Mouse (Mus musculus): Measurements from ENCODE around the gene Skint2. TPM values are rescaled to one million over a fixed set of nuclear protein-coding genes. Genes with fewer than 3 reads are reported as not detected.

The Skint2 gene
- polyA plus RNA-seq (2015; fragmentation: Nextera tagmentation; extraction: Ambion mirVana) = not detected in 2 replicates

DNA sequence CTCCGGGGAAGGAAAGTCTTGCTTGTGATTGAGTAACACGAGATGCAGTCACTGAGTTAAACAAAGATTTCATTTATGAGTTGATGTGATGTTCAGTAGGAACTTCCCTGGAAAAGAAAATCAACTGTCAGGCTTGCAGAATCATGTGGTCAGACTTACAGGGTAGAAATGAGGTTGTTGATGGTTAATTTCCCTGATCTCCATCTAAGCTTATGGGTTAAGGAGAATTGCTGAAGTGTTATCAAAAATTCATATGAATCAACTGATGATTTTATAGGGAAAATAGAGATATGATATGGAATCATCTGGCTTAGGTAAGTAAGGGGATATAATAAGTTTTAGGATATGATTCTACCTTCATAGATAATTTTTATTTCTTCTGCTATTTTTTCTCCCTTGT, at the start of gene Skint2:
Gene Skint2, plus strand, starts transcription at position 301 of the 400 bp plus-strand sequence.
- H3K9ac ChIP-seq (replicated peaks) = no peak within 1 kb of the TSS
- no peak for DNase-seq
- no peaks in the 10 kb centered on the region for H3K27me3 ChIP-seq (ENCODE audit: insufficient read depth, low read length)

More for the DNA sequence above, at the start of gene Skint2:
- no peak for TF ChIP-seq EP300 (IDR thresholded peaks at IDR 0.05; ENCODE audit: low read depth)
- no peak for TF ChIP-seq CTCF (IDR thresholded peaks at IDR 0.05; ENCODE audit: low read depth)
- Histone ChIP-seq H3K27ac (ENCODE audit: low read depth) (no peak within 1 kb of the TSS), H3K36me3 (replicated peaks; ENCODE audit: insufficient read depth, low read length) (no peaks in the 10 kb centered on the region), H3K4me2 (ENCODE audit: low read depth, low read length) (no peak within 1 kb of the TSS), H3K4me3 (ENCODE audit: low read depth, low read length) (no peak within 1 kb of the TSS), H3K4me1 (ENCODE audit: insufficient read depth) (no peaks in the 10 kb centered on the region), H3K9me3 (ENCODE audit: low read length) (no peaks in the 10 kb centered on the region)
- WGBS (ENCODE audit: insufficient replicate concordance) = 70% methylated on average over 2 of the region's 2 CpGs
- no peak for ATAC-seq

Other genes with a start within 250 kb of the Skint2 start
- not detected in 2 replicates for gene Skint9, start 123.2 kb upstream of the Skint2 start, polyA plus RNA-seq (2015; fragmentation: Nextera tagmentation; extraction: Ambion mirVana)
- gene Skint10, start 217.7 kb downstream of the Skint2 start, polyA plus RNA-seq (2015; fragmentation: Nextera tagmentation; extraction: Ambion mirVana) = not detected in 2 replicates

Data from liver, postnatal 0 days (tissue).